Mouse (Mus musculus): ENCODE results near the gene Stpg1.

Gene Stpg1

GRCm38 (mm10) chr4:135494521-135495396, at the start of gene Stpg1, which contains the start of gene Nipal3:
Gene Stpg1, plus strand, starts transcription at chr4:135494790.
Gene Nipal3, minus strand, starts transcription at chr4:135495038.
- peak; percentile 96 for DNase-seq

- no peak for DNase-seq
Measured at GRCm38 (mm10) chr4:135451360-135452015, 43.1 kb upstream of the Stpg1 start.

GRCm38 (mm10) chr4:135453164-135453563, 41.4 kb upstream of the Stpg1 start:
- peak; percentile 55 for DNase-seq

GRCm38 (mm10) chr4:135453572-135453971, 41.0 kb upstream of the Stpg1 start:
- no peak for DNase-seq

GRCm38 (mm10) chr4:135463406-135463805, 31.2 kb upstream of the Stpg1 start:
- DNase-seq: no peak

- DNase-seq: no peak
Measured at GRCm38 (mm10) chr4:135477851-135478250, 16.7 kb upstream of the Stpg1 start.

GRCm38 (mm10) chr4:135480370-135480769, 14.2 kb upstream of the Stpg1 start:
- no peak for DNase-seq

GRCm38 (mm10) chr4:135485086-135485485, 9.5 kb upstream of the Stpg1 start:
- no peak for DNase-seq

- DNase-seq: peak; percentile 40
Measured at GRCm38 (mm10) chr4:135486352-135486751, 8.2 kb upstream of the Stpg1 start.

- no peak for DNase-seq
Measured at GRCm38 (mm10) chr4:135489256-135489655, 5.3 kb upstream of the Stpg1 start.

- DNase-seq: no peak
Measured at GRCm38 (mm10) chr4:135493271-135493670, 1.3 kb upstream of the Stpg1 start.

- peak; percentile 49 for DNase-seq
Measured at GRCm38 (mm10) chr4:135493691-135494520, 684 bp upstream of the Stpg1 start.

- no peak for DNase-seq
Measured at GRCm38 (mm10) chr4:135495397-135495791, 804 bp downstream of the Stpg1 start.

- DNase-seq: peak; percentile 91
Measured at GRCm38 (mm10) chr4:135495810-135496209, 1.2 kb downstream of the Stpg1 start.

- no peak for DNase-seq
Measured at GRCm38 (mm10) chr4:135498136-135498535, 3.5 kb downstream of the Stpg1 start.

GRCm38 (mm10) chr4:135499831-135500230, 5.2 kb downstream of the Stpg1 start:
- no peak for DNase-seq

- no peak for DNase-seq
Measured at GRCm38 (mm10) chr4:135501587-135501986, 7.0 kb downstream of the Stpg1 start.

GRCm38 (mm10) chr4:135505794-135506193, 11.2 kb downstream of the Stpg1 start:
- DNase-seq: peak; percentile 65

- DNase-seq: no peak
Measured at GRCm38 (mm10) chr4:135507547-135508350, 13.2 kb downstream of the Stpg1 start.

- DNase-seq: peak; percentile 58
Measured at GRCm38 (mm10) chr4:135508419-135509039, 13.9 kb downstream of the Stpg1 start.

GRCm38 (mm10) chr4:135509515-135509914, 14.9 kb downstream of the Stpg1 start:
- DNase-seq: no peak

- DNase-seq: peak; percentile 28
Measured at GRCm38 (mm10) chr4:135513865-135514264, 19.3 kb downstream of the Stpg1 start.

Data from kidney, adult 11 months (tissue).